Mouse (Mus musculus) thymus, adult 2 months (tissue): Measurements from ENCODE around the gene Gxylt1.

ENCODE experiments used
- CTCF ChIP-seq: fragments of 200-500 bp; IDR thresholded peaks from 2 replicates; pipeline ENCODE4 v1.5.1; 2012; ENCODE audit warnings: mild to moderate bottlenecking, control low read depth, low read length, moderate library complexity, borderline replicate concordance; ENCODE audit not compliant: control insufficient read depth, poor library complexity, insufficient read depth; ENCODE audit errors: extremely low read depth
- POLR2A ChIP-seq: fragments of 200-500 bp; IDR thresholded peaks from 2 replicates; pipeline ENCODE4 v1.6.1; 2012; ENCODE audit warnings: mild to moderate bottlenecking, low read length, control low read depth, moderate library complexity; ENCODE audit not compliant: control insufficient read depth, poor library complexity, insufficient read depth; ENCODE audit errors: extremely low read depth

DNA sequence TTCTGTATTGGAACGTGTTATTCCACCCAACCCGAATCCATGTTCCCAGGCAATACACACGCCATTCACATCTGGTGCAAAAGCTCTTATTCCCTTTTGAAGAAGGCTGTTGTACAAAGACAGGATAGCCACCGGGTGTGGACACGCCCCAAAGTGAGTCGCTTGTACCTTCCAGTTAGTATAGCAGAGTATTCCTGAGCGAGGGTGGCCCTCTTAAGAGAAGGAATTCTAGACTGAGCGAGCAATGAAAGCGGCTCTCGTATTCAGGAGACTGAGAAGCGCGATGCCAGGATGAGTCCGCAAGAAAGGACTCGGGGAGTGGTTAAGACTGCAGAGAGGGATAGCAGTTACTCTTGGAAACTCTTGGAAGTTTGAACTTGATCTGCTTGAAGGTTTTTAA lies 1.3 kb upstream of the Gxylt1 start:
- no peak for TF ChIP-seq POLR2A
- TF ChIP-seq CTCF: no peak
